Mouse (Mus musculus): ENCODE data around the gene Car9.

DNA sequence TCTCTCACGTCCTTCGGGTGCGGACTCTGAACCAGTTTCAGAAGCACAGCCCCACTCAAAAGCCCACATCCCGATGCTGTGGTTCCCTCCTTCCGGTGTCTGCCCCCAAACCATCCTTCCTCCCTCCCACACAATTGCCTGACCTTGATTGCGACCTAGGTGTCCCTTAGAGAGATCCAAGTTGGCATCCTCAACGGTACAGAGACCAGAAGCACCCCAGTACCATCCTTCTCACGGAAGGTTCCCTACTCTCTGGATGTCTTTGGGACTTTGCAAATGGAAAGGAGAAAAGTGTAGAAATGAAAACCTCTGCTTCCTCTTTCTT, 28.3 kb upstream of the Car9 start:
- no peak for TF ChIP-seq CTCF (IDR thresholded peaks at IDR 0.05; ENCODE audit: extremely low read depth, insufficient read depth, low read length)
- TF ChIP-seq POLR2A (IDR thresholded peaks at IDR 0.05; ENCODE audit: extremely low read depth, insufficient read depth, low read length) = no peak
